Mouse (Mus musculus) embryo, embryonic 10.5 days (tissue): ENCODE data around the gene Ccdc172.
A peak's percentile ranks its signal among the peaks of the same experiment; 100 is the strongest.

ENCODE experiments used
- DNase-seq: peaks from one replicate; pipeline ENCODE4 v3.0.0-alpha.2; 2015; ENCODE audit warnings: low spot score

The Ccdc172 gene

DNA sequence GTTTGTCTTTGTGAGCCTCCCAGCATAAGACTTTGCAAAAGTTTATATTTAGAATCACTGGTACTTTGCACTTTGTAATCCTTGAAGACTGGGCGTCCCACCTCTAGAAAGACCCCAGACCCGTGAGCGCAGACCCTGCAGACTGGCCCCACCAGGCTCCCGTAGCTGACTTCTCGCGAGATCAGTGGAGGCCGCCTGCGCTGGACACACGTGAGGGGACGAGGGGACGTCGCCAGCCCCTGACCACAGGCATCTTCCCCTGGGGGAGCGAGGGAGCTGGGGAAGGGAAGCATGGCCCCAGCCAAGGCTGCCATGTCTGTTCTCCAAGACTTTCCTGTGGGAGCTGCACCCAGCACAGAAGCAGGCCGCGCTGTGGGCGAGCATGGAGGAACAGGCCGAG is at the start of gene Ccdc172:
Gene Ccdc172 (plus strand): TSS at position 176 of the 400 bp plus-strand sequence.
- DNase-seq: no peak

DNA sequence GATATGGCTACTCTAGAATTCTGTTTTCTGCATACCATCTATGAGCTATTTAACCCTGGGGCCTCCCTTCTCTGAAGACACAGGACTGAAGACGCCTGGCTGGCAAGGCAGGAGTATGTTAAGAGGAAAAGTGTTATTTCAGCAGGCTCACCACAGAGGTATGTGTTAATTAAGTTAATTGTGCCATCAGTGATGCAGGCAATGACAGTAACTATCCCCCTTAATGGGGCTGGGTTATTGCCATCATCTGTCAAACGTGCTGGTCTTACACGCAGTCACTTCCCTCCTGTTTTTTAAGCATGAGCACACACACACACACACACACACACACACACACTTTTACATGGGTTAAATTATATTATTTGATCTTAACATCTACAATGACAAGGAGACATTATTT is 48.0 kb upstream of the Ccdc172 start:
- DNase-seq: no peak

- DNase-seq: peak; percentile 15
Observed at GRCm38 (mm10) chr19:58468331-58468730, 43.5 kb upstream of the Ccdc172 start.

DNA sequence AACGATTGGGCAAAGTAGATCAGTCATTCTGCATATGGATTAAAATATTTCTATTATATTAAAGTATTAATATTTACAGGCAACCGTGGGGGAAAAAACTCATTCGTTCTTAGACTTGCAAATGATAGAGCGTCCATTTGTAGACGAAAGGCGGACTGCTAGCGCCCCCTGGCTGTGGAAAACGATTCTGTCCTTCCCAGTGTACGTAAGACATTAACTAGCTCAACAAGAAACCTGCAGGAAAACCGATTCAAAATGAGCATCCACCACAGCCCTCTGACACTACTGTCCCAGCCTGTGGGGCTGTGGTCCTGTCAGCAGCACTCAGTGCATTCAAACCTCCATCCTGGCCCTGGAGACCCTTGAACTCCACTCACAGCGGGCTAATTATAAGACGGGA is 42.4 kb upstream of the Ccdc172 start:
- peak; percentile 92 for DNase-seq

- no peak for DNase-seq
Observed at GRCm38 (mm10) chr19:58474251-58474650, 37.5 kb upstream of the Ccdc172 start.

- DNase-seq: no peak
Observed at GRCm38 (mm10) chr19:58482373-58482977, 29.3 kb upstream of the Ccdc172 start.

DNA sequence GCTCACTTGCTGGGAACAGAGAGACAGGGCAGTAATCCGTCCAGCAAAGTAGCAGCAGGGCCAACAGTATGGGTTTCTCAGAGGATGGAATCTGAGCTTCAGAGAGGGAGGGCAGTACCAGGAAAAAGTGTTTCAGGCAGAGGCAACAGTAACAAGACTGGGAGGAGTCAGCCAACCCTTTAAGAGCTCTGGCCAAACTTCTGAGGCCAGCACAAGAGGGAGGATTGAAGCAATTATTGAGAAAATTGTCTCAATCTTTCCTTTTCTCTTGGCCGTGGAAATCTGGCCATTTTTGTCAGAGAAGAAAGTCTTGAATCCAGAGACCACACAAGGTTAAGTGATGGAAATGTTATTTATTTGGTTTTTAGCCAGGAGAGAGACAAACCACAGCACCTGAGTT is 25.1 kb upstream of the Ccdc172 start:
- no peak for DNase-seq

- DNase-seq: no peak
Observed at GRCm38 (mm10) chr19:58497106-58497505, 14.7 kb upstream of the Ccdc172 start.

- DNase-seq: no peak
Observed at GRCm38 (mm10) chr19:58499420-58499966, 12.3 kb upstream of the Ccdc172 start.

DNA sequence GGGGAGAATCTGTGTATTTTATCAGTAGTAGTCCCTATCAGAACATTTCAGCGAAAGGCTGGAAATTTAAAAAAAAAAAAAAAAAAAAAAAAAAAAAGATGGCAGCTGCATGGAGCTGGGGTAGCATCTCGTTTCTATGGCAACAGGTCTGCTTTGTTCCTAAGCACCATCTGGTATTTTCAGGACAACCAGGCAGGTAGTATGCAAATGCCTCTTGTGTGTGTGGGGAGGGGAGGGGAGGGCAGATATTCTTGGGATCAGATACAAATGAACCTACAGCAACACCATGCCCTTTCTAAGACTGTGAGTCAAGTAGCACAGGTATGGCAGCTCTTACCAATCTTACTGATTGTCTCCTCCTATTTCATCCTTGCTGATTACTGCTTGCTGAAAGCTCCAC is 11.7 kb upstream of the Ccdc172 start:
- no peak for DNase-seq

DNA sequence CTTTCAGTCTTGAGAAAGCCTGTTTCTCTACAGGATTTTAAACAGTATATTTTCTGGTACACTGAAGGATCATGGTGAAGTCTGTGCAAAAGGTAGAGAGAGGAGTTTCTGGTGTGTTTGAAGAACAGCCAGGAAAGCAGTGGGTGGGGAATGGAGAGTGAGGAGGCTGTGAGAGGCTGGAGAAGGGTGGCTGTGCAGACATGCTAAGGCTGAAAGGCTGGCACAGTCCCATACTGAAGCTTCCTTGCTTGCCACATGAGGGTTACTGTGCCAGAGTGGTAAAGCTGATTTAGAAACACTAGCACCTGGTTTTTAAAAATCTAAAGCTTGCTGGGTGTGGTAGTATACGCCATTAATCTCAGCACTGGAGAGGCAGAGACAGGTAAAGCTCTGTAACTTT is 9.9 kb downstream of the Ccdc172 start:
- no peak for DNase-seq

GRCm38 (mm10) chr19:58523736-58524394 is 12.1 kb downstream of the Ccdc172 start:
- DNase-seq: no peak

GRCm38 (mm10) chr19:58525457-58526239 is 13.9 kb downstream of the Ccdc172 start:
- no peak for DNase-seq

DNA sequence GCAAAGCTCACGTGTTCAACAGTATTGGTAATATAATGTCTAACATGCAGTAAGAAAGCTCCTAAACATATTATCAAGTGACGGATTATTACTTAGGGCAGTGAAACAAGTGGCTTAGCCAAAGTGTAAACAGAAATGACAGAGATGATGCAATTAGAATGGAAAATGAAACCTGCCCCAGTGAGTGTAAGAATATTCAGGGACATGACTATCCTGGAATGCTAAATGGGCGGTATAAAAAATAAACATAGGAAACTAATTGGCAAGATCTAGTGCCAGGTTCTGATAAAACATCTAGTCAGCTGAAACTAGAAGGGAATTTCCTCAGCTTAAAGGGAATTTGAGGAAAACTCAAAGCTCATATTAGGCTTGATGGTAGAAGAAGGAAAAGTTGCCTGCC is 21.3 kb downstream of the Ccdc172 start:
- DNase-seq: no peak

DNA sequence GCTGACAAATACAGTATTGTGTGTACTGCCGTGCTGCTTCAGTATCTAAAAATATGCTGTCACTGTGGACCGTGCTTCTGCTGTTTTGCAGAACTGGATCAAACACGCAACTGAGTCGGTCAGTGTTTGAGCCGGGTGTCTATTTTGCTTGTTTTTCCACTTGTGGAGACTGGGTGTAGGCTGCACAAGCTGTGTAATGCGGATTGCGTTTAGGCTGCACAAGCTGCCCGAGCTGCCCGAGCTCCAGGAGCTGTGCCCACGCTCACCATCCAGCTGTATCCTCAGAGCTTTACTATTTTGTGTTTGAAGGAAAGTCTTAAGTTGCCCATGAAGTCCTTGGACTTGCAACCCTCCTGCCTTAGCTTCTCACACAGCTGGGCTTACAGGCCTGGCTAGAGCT is 24.9 kb downstream of the Ccdc172 start:
- DNase-seq: no peak

DNA sequence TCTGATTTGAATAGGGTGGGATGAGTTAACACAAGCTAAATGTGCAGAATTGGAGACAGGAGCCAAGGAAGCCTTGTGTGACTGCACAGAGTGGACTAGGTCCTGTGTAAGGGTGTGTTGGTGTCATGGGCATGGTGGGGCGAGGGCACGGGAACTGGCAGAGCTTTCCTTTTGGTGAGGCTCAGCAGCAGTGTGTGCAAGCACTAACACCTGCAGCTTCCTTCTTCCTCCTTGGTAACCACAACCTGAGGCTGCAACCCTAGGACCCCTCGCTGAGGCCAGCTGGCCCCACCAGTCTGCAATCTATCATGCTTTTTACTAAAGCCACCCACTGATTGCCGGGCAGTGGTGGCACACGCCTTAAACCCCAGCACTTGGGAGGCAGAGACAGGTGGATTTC is 28.6 kb downstream of the Ccdc172 start:
- DNase-seq: no peak

GRCm38 (mm10) chr19:58548367-58548766 is 36.6 kb downstream of the Ccdc172 start:
- no peak for DNase-seq

- no peak for DNase-seq
Observed at GRCm38 (mm10) chr19:58550489-58550888, 38.7 kb downstream of the Ccdc172 start.

DNA sequence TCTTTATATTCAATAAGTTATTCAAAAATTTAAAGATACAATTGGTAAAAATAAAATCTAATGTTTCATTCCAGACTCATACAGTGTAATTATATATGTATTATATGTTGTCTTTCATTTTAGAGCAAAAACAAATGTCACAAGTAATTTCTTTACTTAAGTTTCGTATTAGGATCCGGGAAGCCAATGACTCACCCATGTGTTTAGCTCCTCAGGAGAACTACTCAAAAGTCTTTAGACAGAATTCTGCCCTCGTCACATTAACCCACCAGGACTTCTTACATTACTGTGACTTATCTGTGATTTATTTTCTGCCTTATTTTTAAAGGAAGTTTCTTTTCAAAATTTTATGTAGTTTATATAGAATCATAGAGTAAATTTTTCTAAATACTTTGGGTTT is 39.1 kb downstream of the Ccdc172 start:
- DNase-seq: no peak

GRCm38 (mm10) chr19:58554974-58555373 is 43.2 kb downstream of the Ccdc172 start:
- DNase-seq: no peak

DNA sequence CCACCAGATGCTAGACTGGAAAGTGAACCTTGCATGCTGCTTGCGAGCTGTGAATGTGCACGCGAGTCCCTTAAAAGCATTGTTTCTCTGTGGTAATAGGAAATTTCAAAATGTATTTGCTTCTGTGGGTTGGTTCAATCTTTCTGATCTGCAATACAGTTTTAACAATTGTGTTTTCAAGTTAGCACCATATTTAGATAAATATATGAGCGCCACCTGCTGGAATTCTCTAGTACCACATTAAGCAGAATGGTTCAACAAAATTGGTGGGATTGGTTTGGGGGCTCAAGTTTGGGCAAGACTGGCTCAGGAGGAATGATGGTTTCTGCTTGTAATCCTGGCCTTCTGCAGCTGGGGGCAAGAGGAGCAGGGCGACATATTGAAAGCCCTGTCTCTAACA is 46.6 kb downstream of the Ccdc172 start:
- DNase-seq: peak; percentile 82

GRCm38 (mm10) chr19:58562301-58562815 is 50.6 kb downstream of the Ccdc172 start:
- DNase-seq: no peak

DNA sequence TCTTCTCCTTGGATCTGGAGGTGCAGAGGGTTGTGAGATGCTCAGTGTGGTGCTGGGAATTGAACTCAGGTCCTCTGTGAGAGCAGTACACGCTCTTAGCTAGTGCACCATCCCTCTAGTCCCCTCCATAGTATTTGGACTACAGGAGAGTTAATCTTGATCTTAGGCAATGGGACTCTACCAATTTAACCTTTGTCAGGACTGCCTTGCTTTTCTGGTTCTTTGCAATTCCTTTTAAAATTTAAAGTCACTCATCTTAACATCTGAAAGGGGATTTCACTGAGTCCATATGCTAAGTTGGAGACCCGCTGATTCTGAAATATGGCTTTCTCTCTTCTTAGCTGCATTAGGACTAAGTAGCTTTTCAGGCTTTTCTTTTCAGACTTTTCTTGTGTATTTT is 59.8 kb downstream of the Ccdc172 start:
- DNase-seq: no peak
